Comparison of ENCODE assay signal across 8 mouse cellular contexts in genomic region chr9:78552984-78553383, GRCm38 (mm10). TPM values are rescaled to one million over a fixed set of nuclear protein-coding genes. Genes with fewer than 3 reads are reported as not detected.
DNase-seq lines count a peak whose midpoint lies in the region; ATAC-seq lines count a peak whose summit lies in the region.

No protein-coding gene starts in this region.

- H3K9me3 ChIP-seq in heart, embryonic 11.5 days (replicated peaks; ENCODE audit: control insufficient read depth, low read length) = no peaks in the 10 kb centered on the region
- H3K9me3 ChIP-seq in intestine, embryonic 15.5 days = no peaks in the 10 kb centered on the region
- no peaks in the 10 kb centered on the region for H3K9me3 ChIP-seq in limb, embryonic 10.5 days (replicated peaks)

- H3K36me3 ChIP-seq in heart, embryonic 11.5 days (ENCODE audit: control insufficient read depth, insufficient read depth, low read length) = no peaks in the 10 kb centered on the region
- no peaks in the 10 kb centered on the region for H3K36me3 ChIP-seq in intestine, embryonic 15.5 days
- H3K36me3 ChIP-seq in limb, embryonic 10.5 days = peaks cover 21% of the 10 kb centered on the region
- H3K36me3 ChIP-seq in splenic B cell, adult 2 months (ENCODE audit: control insufficient read depth, insufficient read depth, low read length, poor library complexity, severe bottlenecking) = no peaks in the 10 kb centered on the region

- H3K27me3 ChIP-seq in heart, embryonic 11.5 days (ENCODE audit: control insufficient read depth, insufficient read depth, low read length) = no peaks in the 10 kb centered on the region
- no peaks in the 10 kb centered on the region for H3K27me3 ChIP-seq in intestine, embryonic 15.5 days (replicated peaks)
- no peaks in the 10 kb centered on the region for H3K27me3 ChIP-seq in limb, embryonic 10.5 days (ENCODE audit: low read depth, poor library complexity, severe bottlenecking)
- no peaks in the 10 kb centered on the region for H3K27me3 ChIP-seq in splenic B cell, adult 2 months (ENCODE audit: control insufficient read depth, insufficient read depth, low read length, poor library complexity, severe bottlenecking)

- no peak overlapping the region for H3K27ac ChIP-seq in heart, embryonic 11.5 days (ENCODE audit: low read depth, low read length)
- H3K27ac ChIP-seq in intestine, embryonic 15.5 days = no peak overlapping the region
- H3K27ac ChIP-seq in limb, embryonic 10.5 days = no peak overlapping the region

- 27% methylated on average over 12 of the region's 12 CpGs for WGBS in heart, embryonic 11.5 days (ENCODE audit: insufficient replicate concordance)
- 41% methylated on average over 12 of the region's 12 CpGs for WGBS in intestine, embryonic 15.5 days
- 50% methylated on average over 12 of the region's 12 CpGs for WGBS in limb, embryonic 10.5 days

- no peak for ATAC-seq in heart, embryonic 11.5 days (replicated peaks; ENCODE audit: insufficient number of reproducible peaks, low FRiP score, low TSS enrichment)
- peak; percentile 36 for ATAC-seq in intestine, embryonic 15.5 days

- no peaks in the 10 kb centered on the region for H3K4me1 ChIP-seq in heart, embryonic 11.5 days (ENCODE audit: control insufficient read depth, insufficient read depth, low read length)
- H3K4me1 ChIP-seq in intestine, embryonic 15.5 days (replicated peaks) = no peaks in the 10 kb centered on the region
- H3K4me1 ChIP-seq in limb, embryonic 10.5 days = no peaks in the 10 kb centered on the region

- no peak overlapping the region for H3K9ac ChIP-seq in heart, embryonic 11.5 days (ENCODE audit: low read depth, low read length)
- H3K9ac ChIP-seq in intestine, embryonic 15.5 days = no peak overlapping the region

- H3K4me3 ChIP-seq in heart, embryonic 11.5 days (ENCODE audit: low read depth, low read length) = no peak overlapping the region
- H3K4me3 ChIP-seq in intestine, embryonic 15.5 days (replicated peaks) = no peak overlapping the region
- H3K4me3 ChIP-seq in limb, embryonic 10.5 days = no peak overlapping the region

- peak; percentile 83 for DNase-seq in heart, adult 8-10 months (ENCODE audit: low spot score)
- peak; percentile 40 for DNase-seq in cerebellum, adult 11-12 months
- DNase-seq in frontal cortex, adult 2 months (ENCODE audit: extremely low spot score in 1 of 2, low spot score in 1 of 2) = peak; percentile 64 to 96
- peak; percentile 78 for DNase-seq in limb, embryonic 10.5 days (ENCODE audit: low spot score)
- DNase-seq in natural killer cell, adult 2 months (ENCODE audit: low spot score in 2 of 2) = peak; percentile 58 to 67
- DNase-seq in splenic B cell, adult 2 months (ENCODE audit: low read depth, low spot score) = peak; percentile 79

- no peak overlapping the region; the same call in 1 of the 2 replicates for H3K4me2 ChIP-seq in heart, embryonic 11.5 days
- H3K4me2 ChIP-seq in intestine, embryonic 15.5 days (replicated peaks) = no peak overlapping the region

RNA-seq across cellular contexts. Expression of gene Slc17a5, which starts 34.9 kb away (rescaled TPM):
- total RNA-seq in heart, adult 8-10 months (2022) = 1 to 10 TPM; 4.5 to 7.4 (median 5.8) TPM
- polyA plus RNA-seq in heart, embryonic 11.5 days (2014; fragmentation: Nextera tagmentation; extraction: Ambion mirVana) = 7.4 and 7.7 TPM in 2 replicates
- polyA plus RNA-seq in frontal cortex, adult 2 months (2012; rRNA removed) = 14.7 and 17.1 TPM in 2 replicates
- 39.6 and 49.8 TPM in 2 replicates for polyA plus RNA-seq in intestine, embryonic 15.5 days (2015; fragmentation: Nextera tagmentation; extraction: Ambion mirVana)
- 10.5 and 13.0 TPM in 2 replicates for polyA plus RNA-seq in limb, embryonic 10.5 days (2016; fragmentation: Nextera tagmentation; extraction: Ambion mirVana)
